Mouse (Mus musculus): ENCODE results near the gene Gfi1. TPM values are rescaled to one million over a fixed set of nuclear protein-coding genes. Genes with fewer than 3 reads are reported as not detected.
A peak's percentile ranks its signal among the peaks of the same experiment; 100 is the strongest.

Gene Gfi1
- polyA plus RNA-seq, 1 experiment: 0.73 TPM

- DNase-seq: no peak
- TF ChIP-seq POLR2A (IDR thresholded peaks at IDR 0.05; ENCODE audit: borderline replicate concordance, extremely low read depth, low read depth, low read length) (no peak), CTCF (IDR thresholded peaks at IDR 0.05; ENCODE audit: insufficient read depth, low read length) (no peak)
- Histone ChIP-seq H3K4me1 (ENCODE audit: control insufficient read depth, insufficient read depth, low read length) (no peaks in the 10 kb centered on the region), H3K4me3 (replicated peaks; ENCODE audit: extremely low read depth, low read depth, low read length) (no peak overlapping the region)
- 71% methylated on average over 8 of the region's 8 CpGs for WGBS
Observed at GRCm38 (mm10) chr5:107708124-107708797, 17.6 kb downstream of the Gfi1 start.

DNA sequence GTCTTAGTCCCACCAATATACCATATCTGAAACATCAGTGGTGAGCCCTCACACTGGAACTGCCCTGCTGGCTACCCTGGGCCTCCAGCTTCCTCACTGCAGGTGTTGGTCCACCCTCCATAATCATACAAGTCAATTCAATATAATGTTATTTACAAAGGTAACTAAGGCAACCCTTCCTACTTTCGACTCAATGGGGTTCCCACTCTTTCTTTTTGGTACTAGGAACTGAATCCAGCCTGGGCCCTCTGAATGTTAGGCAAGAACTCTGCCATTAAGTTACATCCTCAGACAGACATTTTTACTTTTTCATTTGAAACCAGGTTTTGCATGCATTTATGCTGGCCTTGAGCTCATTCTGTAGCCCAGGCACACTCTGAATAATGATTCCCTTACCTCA lies 19.6 kb downstream of the Gfi1 start:
- TF ChIP-seq POLR2A (IDR thresholded peaks at IDR 0.05; ENCODE audit: borderline replicate concordance, extremely low read depth, low read depth, low read length) (no peak), CTCF (IDR thresholded peaks at IDR 0.05; ENCODE audit: insufficient read depth, low read length) (no peak)
- DNase-seq: no peak
- 75% methylated on average over 1 of the region's 1 CpGs for WGBS
- no peaks in the 10 kb centered on the region for H3K4me1 ChIP-seq (ENCODE audit: control insufficient read depth, insufficient read depth, low read length)
- no peak overlapping the region for H3K4me3 ChIP-seq (replicated peaks; ENCODE audit: extremely low read depth, low read depth, low read length)

- no peak for TF ChIP-seq POLR2A (IDR thresholded peaks at IDR 0.05; ENCODE audit: borderline replicate concordance, extremely low read depth, low read depth, low read length)
- TF ChIP-seq CTCF (IDR thresholded peaks at IDR 0.05; ENCODE audit: insufficient read depth, low read length): no peak
- Histone ChIP-seq H3K4me3 (replicated peaks; ENCODE audit: extremely low read depth, low read depth, low read length) (no peak overlapping the region), H3K4me1 (ENCODE audit: control insufficient read depth, insufficient read depth, low read length) (no peaks in the 10 kb centered on the region)
- DNase-seq: no peak
- 56% methylated on average over 4 of the region's 4 CpGs for WGBS
Observed at GRCm38 (mm10) chr5:107705756-107706155, 20.1 kb downstream of the Gfi1 start.

GRCm38 (mm10) chr5:107703207-107703763 lies 22.6 kb downstream of the Gfi1 start:
- H3K4me3 ChIP-seq (replicated peaks; ENCODE audit: extremely low read depth, low read depth, low read length): no peak overlapping the region
- TF ChIP-seq POLR2A (IDR thresholded peaks at IDR 0.05; ENCODE audit: borderline replicate concordance, extremely low read depth, low read depth, low read length): no peak
- TF ChIP-seq CTCF (IDR thresholded peaks at IDR 0.05; ENCODE audit: insufficient read depth, low read length): no peak
- no peak for DNase-seq
- H3K4me1 ChIP-seq (ENCODE audit: control insufficient read depth, insufficient read depth, low read length): no peaks in the 10 kb centered on the region
- 71% methylated on average over 6 of the region's 6 CpGs for WGBS

- Histone ChIP-seq H3K4me3 (replicated peaks; ENCODE audit: extremely low read depth, low read depth, low read length) (no peak overlapping the region), H3K4me1 (ENCODE audit: control insufficient read depth, insufficient read depth, low read length) (no peaks in the 10 kb centered on the region)
- no peak for DNase-seq
- 78% methylated on average over 9 of the region's 9 CpGs for WGBS
- TF ChIP-seq CTCF (IDR thresholded peaks at IDR 0.05; ENCODE audit: insufficient read depth, low read length) (no peak), POLR2A (IDR thresholded peaks at IDR 0.05; ENCODE audit: borderline replicate concordance, extremely low read depth, low read depth, low read length) (no peak)
Observed at GRCm38 (mm10) chr5:107701658-107702057, 24.2 kb downstream of the Gfi1 start.

DNA sequence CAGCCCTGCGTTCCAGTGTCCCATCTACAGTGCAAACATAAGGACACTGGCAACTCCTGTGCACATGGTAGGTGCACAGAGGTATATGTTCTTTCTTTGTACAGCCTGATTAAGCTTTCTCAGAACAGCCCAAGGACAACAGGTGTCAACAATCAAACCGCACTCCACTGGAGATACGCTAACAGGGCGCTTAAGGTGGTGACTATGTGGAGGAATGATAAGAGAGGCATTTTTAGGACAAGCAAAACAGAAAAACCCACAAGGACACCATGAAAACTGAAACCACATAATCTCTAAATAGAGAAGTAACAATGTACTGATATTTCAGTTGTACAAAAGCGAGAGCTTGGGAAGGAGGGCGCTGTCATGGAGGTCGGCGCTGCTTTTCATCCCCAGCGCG lies 25.0 kb downstream of the Gfi1 start:
- 73% methylated on average over 10 of the region's 10 CpGs for WGBS
- DNase-seq: no peak
- no peaks in the 10 kb centered on the region for H3K4me1 ChIP-seq (ENCODE audit: control insufficient read depth, insufficient read depth, low read length)
- H3K4me3 ChIP-seq (replicated peaks; ENCODE audit: extremely low read depth, low read depth, low read length): no peak overlapping the region
- TF ChIP-seq CTCF (IDR thresholded peaks at IDR 0.05; ENCODE audit: insufficient read depth, low read length) (no peak), POLR2A (IDR thresholded peaks at IDR 0.05; ENCODE audit: borderline replicate concordance, extremely low read depth, low read depth, low read length) (no peak)

GRCm38 (mm10) chr5:107698888-107699287 lies 26.9 kb downstream of the Gfi1 start:
- TF ChIP-seq POLR2A (IDR thresholded peaks at IDR 0.05; ENCODE audit: borderline replicate concordance, extremely low read depth, low read depth, low read length) (no peak), CTCF (IDR thresholded peaks at IDR 0.05; ENCODE audit: insufficient read depth, low read length) (no peak)
- Histone ChIP-seq H3K4me3 (replicated peaks; ENCODE audit: extremely low read depth, low read depth, low read length) (no peak overlapping the region), H3K4me1 (ENCODE audit: control insufficient read depth, insufficient read depth, low read length) (no peaks in the 10 kb centered on the region)
- WGBS: 53% methylated on average over 8 of the region's 8 CpGs
- DNase-seq: no peak

GRCm38 (mm10) chr5:107695019-107695418 lies 30.8 kb downstream of the Gfi1 start:
- no peak for DNase-seq
- Histone ChIP-seq H3K4me3 (replicated peaks; ENCODE audit: extremely low read depth, low read depth, low read length) (no peak overlapping the region), H3K4me1 (ENCODE audit: control insufficient read depth, insufficient read depth, low read length) (no peaks in the 10 kb centered on the region)
- TF ChIP-seq CTCF (IDR thresholded peaks at IDR 0.05; ENCODE audit: insufficient read depth, low read length) (no peak), POLR2A (IDR thresholded peaks at IDR 0.05; ENCODE audit: borderline replicate concordance, extremely low read depth, low read depth, low read length) (no peak)
- 75% methylated on average over 3 of the region's 3 CpGs for whole genome bisulfite sequencing

DNA sequence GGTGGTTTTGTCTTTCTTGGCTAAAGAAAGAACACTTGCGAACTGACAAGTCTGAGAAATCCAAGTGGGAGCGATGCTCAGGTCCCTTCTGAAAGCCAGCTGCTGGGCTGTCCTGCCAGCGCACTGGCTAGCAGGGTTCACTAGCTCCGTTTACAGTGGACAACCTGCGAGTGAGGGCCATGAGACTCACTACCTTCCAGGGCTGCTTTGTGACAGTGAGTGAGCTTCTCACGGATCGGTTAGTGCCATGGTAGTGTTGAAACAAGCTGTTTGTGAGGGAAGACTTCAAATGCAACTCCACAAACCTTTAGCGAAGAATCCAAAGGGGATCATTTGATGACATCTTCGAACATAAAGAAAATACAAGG lies 37.4 kb downstream of the Gfi1 start:
- WGBS: 17% methylated on average over 9 of the region's 9 CpGs
- Histone ChIP-seq H3K4me3 (replicated peaks; ENCODE audit: extremely low read depth, low read depth, low read length) (peak overlapping the region; percentile 27), H3K4me1 (ENCODE audit: control insufficient read depth, insufficient read depth, low read length) (peaks cover 6% of the 10 kb centered on the region)
- TF ChIP-seq POLR2A (IDR thresholded peaks at IDR 0.05; ENCODE audit: borderline replicate concordance, extremely low read depth, low read depth, low read length) (no peak), CTCF (IDR thresholded peaks at IDR 0.05; ENCODE audit: insufficient read depth, low read length) (no peak)
- DNase-seq: no peak
